Mouse (Mus musculus) lung, postnatal 25 days (tissue): ENCODE measurements around the gene Myo1c.
"Not testable (repeated sequence)": the region's sequence is repeated elsewhere in the genome, so short reads cannot be mapped to it uniquely, and the experiment has no call there.

Source experiments
- DNase-seq: peaks from one replicate; pipeline ENCODE4 v3.0.0; 2022; ENCODE audit warnings: low spot score

Gene Myo1c

DNA sequence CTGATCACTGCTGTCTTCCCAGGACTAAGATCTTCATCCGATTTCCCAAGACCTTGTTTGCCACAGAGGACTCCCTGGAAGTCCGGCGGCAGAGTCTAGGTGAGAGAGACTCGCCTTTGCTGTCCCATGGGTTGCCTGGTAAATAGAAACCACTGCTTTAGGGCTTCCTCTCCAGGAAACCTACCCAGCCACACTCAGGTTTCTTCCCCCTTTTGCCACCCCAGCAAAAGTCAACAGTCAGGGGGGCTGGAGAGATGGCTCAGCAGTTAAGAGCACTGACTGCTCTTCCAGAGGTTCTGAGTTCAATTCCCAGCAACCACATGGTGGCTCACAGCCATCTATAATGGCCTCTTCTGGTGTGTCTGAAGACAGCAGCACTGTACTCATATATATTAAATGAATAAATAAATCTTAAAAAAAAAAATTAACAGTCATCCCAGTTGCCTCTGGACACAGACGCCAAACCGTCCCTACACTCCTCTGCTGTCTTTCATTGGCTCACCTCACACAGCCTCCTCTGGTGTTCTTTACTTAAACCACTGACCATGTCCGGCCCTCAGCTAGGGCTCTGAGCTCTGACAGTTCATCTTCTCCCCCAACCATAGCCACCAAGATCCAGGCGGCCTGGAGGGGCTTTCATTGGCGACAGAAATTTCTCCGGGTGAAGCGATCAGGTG is 19.0 kb downstream of the Myo1c start:
- no peak for DNase-seq

- DNase-seq = no peak
Observed at GRCm38 (mm10) chr11:75669853-75670200, 19.5 kb downstream of the Myo1c start.

GRCm38 (mm10) chr11:75671426-75672180 is 21.3 kb downstream of the Myo1c start:
- DNase-seq = no peak

- no peak for DNase-seq
Observed at GRCm38 (mm10) chr11:75673411-75673810, 23.1 kb downstream of the Myo1c start.

DNA sequence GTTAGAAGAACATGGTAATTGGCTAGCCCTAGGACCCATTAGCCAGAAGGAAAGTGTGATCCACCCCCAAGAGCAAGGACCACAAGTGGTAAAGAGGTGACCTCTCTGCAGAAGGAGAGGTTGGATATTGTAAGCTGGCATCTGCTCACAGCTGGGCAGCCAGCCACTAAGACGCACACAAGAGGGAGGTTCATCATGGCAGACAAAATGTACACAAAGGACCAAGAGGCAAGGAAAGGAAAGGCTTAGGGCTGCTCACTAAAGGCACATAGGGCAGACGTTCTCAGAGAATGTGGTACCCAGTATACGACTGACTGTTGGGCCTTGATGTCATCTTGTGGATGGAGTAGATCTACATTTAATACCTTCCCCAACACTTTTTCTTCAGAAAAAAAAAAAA is 24.6 kb downstream of the Myo1c start:
- no peak for DNase-seq

GRCm38 (mm10) chr11:75677881-75678746 is 27.8 kb downstream of the Myo1c start:
- no peak for DNase-seq

DNA sequence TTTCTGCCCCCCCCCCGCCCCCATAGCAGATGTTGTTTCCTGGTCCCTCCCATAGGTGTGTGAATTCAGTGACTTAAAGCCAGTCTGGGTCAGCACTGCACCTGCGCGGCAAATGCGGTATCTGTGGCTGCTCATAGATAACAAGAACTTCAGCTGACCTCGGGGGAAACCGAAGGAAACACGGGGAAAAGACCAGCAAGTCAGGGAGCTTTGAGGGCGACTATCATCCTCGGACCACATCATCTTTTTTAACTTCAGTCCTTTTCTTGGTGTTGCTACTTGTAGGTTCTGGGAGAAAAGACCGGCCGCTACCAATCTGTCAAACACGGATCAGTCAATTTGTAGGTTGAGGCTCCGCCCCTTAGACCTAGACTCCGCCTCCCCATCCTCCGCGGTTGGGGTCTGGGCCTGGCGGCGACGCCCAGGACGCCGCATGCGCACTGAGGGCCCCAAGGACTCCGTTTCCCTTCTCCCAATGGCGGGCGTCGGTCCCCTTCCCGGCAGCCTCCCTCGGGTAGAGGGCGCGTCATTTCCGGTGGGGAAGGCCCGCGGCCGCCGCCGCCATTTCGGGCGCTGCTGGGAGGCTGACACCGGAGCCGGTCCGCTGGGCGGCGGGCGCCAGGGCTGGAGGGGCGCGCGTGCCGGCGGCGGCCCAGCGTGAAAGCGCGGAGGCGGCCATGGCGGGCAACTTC is 28.6 kb downstream of the Myo1c start, which contains the start of gene Crk:
Gene Crk, plus strand, starts transcription at position 513 of the 692 bp plus-strand sequence.
- DNase-seq = peak; percentile 99

GRCm38 (mm10) chr11:75679439-75680171 is 29.3 kb downstream of the Myo1c start:
- peak; percentile 65 for DNase-seq

- no peak for DNase-seq
Observed at GRCm38 (mm10) chr11:75684462-75684861, 34.2 kb downstream of the Myo1c start.

DNA sequence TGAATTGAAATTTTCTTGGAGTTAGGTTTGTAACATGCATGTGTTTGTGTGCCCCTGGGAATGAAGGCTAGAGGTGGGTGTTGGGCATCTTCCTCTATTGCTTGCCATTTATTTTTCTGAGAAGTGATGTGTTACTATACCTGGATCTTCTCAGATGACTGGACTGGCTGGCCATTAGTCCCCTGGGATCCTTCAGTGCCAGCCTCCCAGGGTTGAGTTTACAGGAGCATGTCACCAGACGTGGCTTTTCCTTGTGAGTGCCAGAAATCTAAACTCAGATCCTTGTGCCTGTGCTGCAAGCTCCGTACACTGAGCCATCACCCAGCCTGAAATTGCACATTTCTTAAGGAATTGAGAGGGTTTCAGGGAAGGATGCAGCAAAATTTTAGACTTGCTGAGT is 34.7 kb downstream of the Myo1c start:
- no peak for DNase-seq

DNA sequence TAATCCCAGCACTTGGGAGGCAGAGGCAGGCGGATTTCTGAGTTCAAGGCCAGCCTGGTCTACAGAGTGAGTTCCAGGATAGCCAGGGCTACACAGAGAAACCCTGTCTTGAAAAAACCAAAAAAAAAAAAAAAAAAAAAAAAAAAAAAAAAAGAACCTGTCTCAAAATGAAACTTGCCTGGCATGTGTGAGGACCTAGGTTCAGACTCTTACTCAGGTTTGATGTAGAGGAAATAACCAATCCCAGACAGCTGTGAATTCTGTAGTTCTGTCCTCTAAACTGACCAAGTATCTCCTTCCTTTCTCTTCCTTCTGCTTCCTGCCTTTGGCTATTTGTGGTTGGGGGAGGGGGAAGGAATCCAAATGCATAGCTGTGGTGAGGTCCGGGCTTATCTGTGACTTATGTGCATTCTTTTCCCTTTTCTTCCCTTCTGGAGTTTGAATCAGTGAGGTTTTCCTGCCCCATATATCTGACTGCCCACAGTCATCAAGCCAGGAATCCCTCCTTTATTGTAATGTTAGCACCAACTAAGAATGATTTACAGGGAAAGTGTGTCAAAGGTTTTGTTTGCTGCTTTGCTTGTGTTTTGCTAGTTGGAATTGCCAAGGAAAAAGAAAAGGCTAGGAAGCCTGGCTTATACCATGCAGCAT is 37.2 kb downstream of the Myo1c start:
- DNase-seq = no peak

GRCm38 (mm10) chr11:75688132-75688531 is 37.8 kb downstream of the Myo1c start:
- DNase-seq = no peak

DNA sequence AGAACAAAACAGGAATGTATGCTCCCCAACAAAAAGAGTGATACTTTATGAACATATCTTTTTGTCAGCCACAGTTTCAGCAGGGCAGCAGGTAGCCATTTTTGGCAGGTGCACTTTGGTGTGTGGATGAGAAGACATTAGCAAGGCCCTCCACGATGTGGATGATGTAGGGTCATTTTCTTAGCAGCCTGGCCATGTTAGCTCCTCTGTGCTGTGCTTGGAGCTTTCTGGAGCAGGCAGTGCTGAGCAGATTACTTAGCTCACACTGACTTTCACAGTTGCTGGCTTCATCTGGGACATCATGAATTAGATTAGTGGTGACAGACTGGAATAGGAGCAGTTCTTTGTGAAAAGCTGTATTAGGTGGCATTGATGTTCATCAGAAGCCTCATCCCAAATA is 39.7 kb downstream of the Myo1c start:
- no peak for DNase-seq

- no peak for DNase-seq
Observed at GRCm38 (mm10) chr11:75691047-75691446, 40.7 kb downstream of the Myo1c start.

- DNase-seq = no peak
Observed at GRCm38 (mm10) chr11:75693570-75693969, 43.3 kb downstream of the Myo1c start.

DNA sequence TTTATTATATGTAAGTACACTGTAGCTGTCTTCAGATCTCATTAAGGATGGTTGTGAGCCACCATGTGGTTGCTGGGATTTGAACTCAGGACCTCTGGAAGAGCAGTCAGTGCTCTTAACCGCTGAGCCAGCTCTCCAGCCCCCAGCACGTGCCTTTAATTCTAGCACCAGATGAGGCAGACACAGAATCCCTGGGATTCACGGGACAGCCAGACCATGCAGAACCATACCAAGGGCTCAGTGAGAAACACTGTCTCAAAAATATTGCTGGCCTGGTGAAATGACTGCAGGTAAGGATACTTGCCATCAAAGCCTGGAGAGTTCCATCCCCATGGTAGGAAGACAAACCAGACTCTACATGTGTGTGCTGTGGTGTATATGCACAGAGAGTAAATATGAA is 47.2 kb downstream of the Myo1c start:
- not testable (repeated sequence) for DNase-seq

- DNase-seq = no peak
Observed at GRCm38 (mm10) chr11:75700557-75700956, 50.3 kb downstream of the Myo1c start.

GRCm38 (mm10) chr11:75702761-75703160 is 52.5 kb downstream of the Myo1c start:
- no peak for DNase-seq

DNA sequence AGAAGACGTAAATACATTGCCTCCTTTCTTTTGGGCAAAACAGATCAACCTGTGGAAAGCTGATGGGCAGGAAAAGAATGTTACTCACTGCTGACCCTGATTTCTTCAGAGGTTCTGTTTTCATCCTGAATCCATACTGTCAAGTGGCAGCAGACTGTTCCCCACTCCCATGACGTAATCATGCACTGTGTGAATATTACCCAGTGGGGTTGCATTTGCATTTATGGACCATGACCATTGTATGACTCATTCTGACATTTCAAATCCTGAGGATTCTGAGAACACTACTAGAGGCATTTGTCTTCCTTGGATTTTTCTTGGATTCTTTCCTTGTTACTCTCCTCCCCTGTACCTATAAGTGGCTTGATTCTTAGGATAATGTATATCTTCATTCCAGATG is 53.4 kb downstream of the Myo1c start:
- no peak for DNase-seq

DNA sequence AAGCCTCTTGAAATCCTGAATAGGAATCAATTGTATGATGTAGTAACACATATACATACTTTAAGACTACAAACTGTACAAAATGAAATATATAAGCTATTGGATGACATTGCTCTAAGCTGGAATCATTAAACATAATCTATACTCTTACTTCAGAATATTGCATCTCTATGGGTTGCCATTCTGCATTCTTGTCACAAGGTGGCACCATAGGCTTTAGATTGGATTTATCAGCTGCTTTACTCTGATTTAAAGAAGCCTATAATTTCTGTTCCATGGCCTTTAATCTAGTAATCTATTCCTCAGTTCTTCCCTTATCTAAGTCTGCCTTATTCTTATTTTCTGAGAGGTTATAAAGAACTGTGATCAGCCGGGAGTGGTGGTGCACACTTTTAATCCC is 63.6 kb downstream of the Myo1c start:
- DNase-seq = peak; percentile 52

DNA sequence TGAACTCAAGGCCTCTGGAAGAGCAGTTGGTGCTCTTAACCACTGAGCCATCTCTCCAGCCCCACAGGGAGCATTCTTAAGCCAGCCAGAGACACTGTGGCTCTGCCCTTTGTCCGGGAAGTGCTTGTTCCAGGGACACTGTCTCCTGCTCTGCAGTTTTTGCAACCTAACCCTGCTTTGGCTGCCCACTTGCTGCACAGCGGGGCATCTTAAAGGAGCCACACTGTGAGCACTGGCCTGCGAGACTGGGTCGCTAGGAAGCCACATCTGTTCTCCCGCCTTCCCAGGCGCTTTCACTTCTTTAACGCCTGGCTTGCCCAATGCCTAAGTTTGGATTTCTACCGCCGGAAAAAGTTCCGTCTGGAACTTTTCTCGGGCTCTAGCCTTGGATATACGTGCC is 65.3 kb downstream of the Myo1c start:
- DNase-seq = no peak
